ENCODE assay signal across 11 mouse cellular contexts in the genomic region with DNA sequence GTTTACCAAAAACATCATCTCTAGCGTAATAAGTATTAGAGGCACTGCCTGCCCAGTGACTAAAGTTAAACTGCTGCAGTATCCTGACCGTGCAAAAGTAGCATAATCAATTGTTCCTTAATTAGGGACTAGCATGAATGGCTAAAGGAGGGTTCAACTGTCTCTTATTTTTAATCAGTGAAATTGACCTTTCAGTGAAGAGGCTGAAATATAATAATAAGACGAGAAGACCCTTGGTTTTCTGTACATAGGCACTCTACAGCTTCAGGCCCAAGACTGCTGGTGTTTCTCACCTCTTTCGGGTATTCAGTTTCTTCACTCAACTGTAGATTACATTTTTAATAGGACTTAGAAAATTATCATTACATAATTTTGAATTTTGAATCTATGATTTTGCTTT. TPM values are rescaled to one million over a fixed set of nuclear protein-coding genes. Genes with fewer than 3 reads are reported as not detected.
DNase-seq lines count a peak whose midpoint lies in the region; ATAC-seq lines count a peak whose summit lies in the region.
"Had no signal": no experiment of that assay in that cellular context is flagged by ENCODE, and none has a peak within 500 bp of the region (broad histone marks: within the 10 kb centered on the region; RNA-seq: fewer than 3 reads in every experiment).

No protein-coding gene starts in this region.

- H3K27ac ChIP-seq in hindbrain, embryonic 15.5 days (replicated peaks), result no peak overlapping the region
- no peak overlapping the region for H3K27ac ChIP-seq in hindbrain, embryonic 11.5 days (ENCODE audit: low read depth, low read length)
- H3K27ac ChIP-seq in liver, embryonic 12.5 days, result no peak overlapping the region
- H3K27ac ChIP-seq: embryonic facial prominence, embryonic 12.5 days; kidney, embryonic 15.5 days had no signal

- no peak for DNase-seq in hindbrain, embryonic 11.5 days (ENCODE audit: low spot score)
- DNase-seq in 3T3-L1 (ENCODE audit: low read depth, low spot score), result peak; percentile 11
- DNase-seq in gastrocnemius, postnatal 25 days, result no peak
- DNase-seq in cerebellum, adult 11 months, result no peak
- DNase-seq: gastrocnemius, postnatal 14 days; left cerebral cortex, postnatal 4 days had no signal

- 86% methylated on average over 4 of the region's 4 CpGs for WGBS in hindbrain, embryonic 15.5 days
- 89% methylated on average over 4 of the region's 4 CpGs for WGBS in hindbrain, embryonic 11.5 days
- 70% methylated on average over 4 of the region's 4 CpGs for WGBS in liver, embryonic 12.5 days (ENCODE audit: insufficient replicate concordance)

- H3K27me3 ChIP-seq in hindbrain, embryonic 15.5 days, result no peaks in the 10 kb centered on the region
- H3K27me3 ChIP-seq in hindbrain, embryonic 11.5 days (ENCODE audit: control insufficient read depth, insufficient read depth, low read length), result no peaks in the 10 kb centered on the region
- H3K27me3 ChIP-seq in liver, embryonic 12.5 days (replicated peaks), result no peaks in the 10 kb centered on the region
- H3K27me3 ChIP-seq: embryonic facial prominence, embryonic 12.5 days; kidney, embryonic 15.5 days had no signal

- no peak overlapping the region for H3K9ac ChIP-seq in hindbrain, embryonic 15.5 days
- no peak overlapping the region for H3K9ac ChIP-seq in hindbrain, embryonic 11.5 days (ENCODE audit: low read depth, low read length)
- no peak overlapping the region for H3K9ac ChIP-seq in liver, embryonic 12.5 days
- H3K9ac ChIP-seq: embryonic facial prominence, embryonic 12.5 days; kidney, embryonic 15.5 days had no signal

- H3K9me3 ChIP-seq in hindbrain, embryonic 15.5 days, result no peaks in the 10 kb centered on the region
- no peaks in the 10 kb centered on the region for H3K9me3 ChIP-seq in hindbrain, embryonic 11.5 days (ENCODE audit: control insufficient read depth, low read length)
- no peaks in the 10 kb centered on the region for H3K9me3 ChIP-seq in liver, embryonic 12.5 days (replicated peaks)
- H3K9me3 ChIP-seq: embryonic facial prominence, embryonic 12.5 days; kidney, embryonic 15.5 days had no signal

- no peak overlapping the region for H3K4me2 ChIP-seq in hindbrain, embryonic 15.5 days
- H3K4me2 ChIP-seq in hindbrain, embryonic 11.5 days (replicated peaks; ENCODE audit: low read depth, low read length), result no peak overlapping the region
- H3K4me2 ChIP-seq in liver, embryonic 12.5 days, result no peak overlapping the region
- H3K4me2 ChIP-seq: embryonic facial prominence, embryonic 12.5 days; kidney, embryonic 15.5 days had no signal

- H3K4me3 ChIP-seq in hindbrain, embryonic 15.5 days, result no peak overlapping the region
- H3K4me3 ChIP-seq in hindbrain, embryonic 11.5 days (ENCODE audit: low read depth, low read length), result no peak overlapping the region
- H3K4me3 ChIP-seq in liver, embryonic 12.5 days, result no peak overlapping the region
- H3K4me3 ChIP-seq: embryonic facial prominence, embryonic 12.5 days; kidney, embryonic 15.5 days had no signal

- ATAC-seq in hindbrain, embryonic 15.5 days (ENCODE audit: low FRiP score, low read depth), result 0 out of 2 replicates have a peak, but pooled peaks have one; percentile 71
- no peak for ATAC-seq in hindbrain, embryonic 11.5 days (ENCODE audit: low FRiP score)
- peak; percentile 100 for ATAC-seq in CD4-positive, CD25-positive, alpha-beta regulatory T cell, adult 4 months
- peak; percentile 72 for ATAC-seq in liver, embryonic 12.5 days

- no peaks in the 10 kb centered on the region for H3K36me3 ChIP-seq in hindbrain, embryonic 15.5 days
- no peaks in the 10 kb centered on the region for H3K36me3 ChIP-seq in hindbrain, embryonic 11.5 days (ENCODE audit: control insufficient read depth, insufficient read depth, low read length)
- H3K36me3 ChIP-seq in liver, embryonic 12.5 days, result no peaks in the 10 kb centered on the region
- H3K36me3 ChIP-seq: embryonic facial prominence, embryonic 12.5 days; kidney, embryonic 15.5 days had no signal

- no peaks in the 10 kb centered on the region for H3K4me1 ChIP-seq in hindbrain, embryonic 15.5 days (replicated peaks)
- H3K4me1 ChIP-seq in hindbrain, embryonic 11.5 days (replicated peaks; ENCODE audit: control insufficient read depth, insufficient read depth, low read length), result no peaks in the 10 kb centered on the region
- H3K4me1 ChIP-seq in liver, embryonic 12.5 days, result no peaks in the 10 kb centered on the region
- H3K4me1 ChIP-seq: embryonic facial prominence, embryonic 12.5 days; kidney, embryonic 15.5 days had no signal

RNA-seq across cellular contexts. Expression of a gene that starts 0.4 kb away (rescaled TPM):
- polyA plus RNA-seq in hindbrain, embryonic 15.5 days (2015; fragmentation: Nextera tagmentation; extraction: Ambion mirVana), result not detected in 2 replicates
- polyA plus RNA-seq in hindbrain, embryonic 11.5 days (2014; fragmentation: Nextera tagmentation; extraction: Ambion mirVana), result not detected in 2 replicates
- polyA plus RNA-seq in CD4-positive, CD25-positive, alpha-beta regulatory T cell, adult 4 months (2017; shearing (Covaris generic)), result under 1 TPM in 1 of 2 experiments, not detected in 1; 0.79 TPM
- polyA plus RNA-seq in liver, embryonic 12.5 days (2016; fragmentation: Nextera tagmentation; extraction: Ambion mirVana), result not detected in 2 replicates
- total RNA-seq in gastrocnemius, postnatal 25 days (2021), result not detected
- total RNA-seq: gastrocnemius, postnatal 14 days; left cerebral cortex, postnatal 4 days had no signal
- polyA plus RNA-seq: embryonic facial prominence, embryonic 12.5 days; kidney, embryonic 15.5 days had no signal
